Mouse (Mus musculus) bone marrow, adult 2 months (tissue): Measurements from ENCODE around the gene Olfr1426.

ENCODE experiments used
- CTCF ChIP-seq: fragments of 200-500 bp; IDR thresholded peaks from 2 replicates; pipeline ENCODE4 v1.5.1; 2011; ENCODE audit warnings: low read length, control low read depth; ENCODE audit not compliant: control insufficient read depth, insufficient read depth
- POLR2A ChIP-seq: fragments of 200-500 bp; IDR thresholded peaks from 2 replicates; pipeline ENCODE4 v1.6.1; 2011; ENCODE audit warnings: low read depth, mild to moderate bottlenecking, control low read depth, low read length, borderline replicate concordance; ENCODE audit not compliant: control insufficient read depth

DNA sequence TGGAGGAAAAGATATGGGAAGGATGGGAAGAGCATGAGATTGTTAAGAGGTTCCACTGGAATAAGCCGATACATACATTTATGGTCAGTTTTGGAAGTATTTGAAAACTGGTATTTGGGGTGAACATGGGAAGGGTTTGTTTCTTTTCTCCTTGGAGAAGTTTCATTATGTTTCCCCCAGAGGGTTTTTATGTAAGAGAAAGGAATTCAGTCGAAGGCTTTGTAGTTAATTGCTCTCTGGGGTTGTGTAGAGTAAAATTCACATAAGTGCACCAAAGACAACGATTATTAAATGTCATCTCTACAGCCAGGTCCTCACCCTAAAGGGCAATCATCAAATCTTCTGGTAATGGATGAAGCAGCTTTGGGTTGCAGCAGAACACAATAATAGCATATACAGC, 31.3 kb upstream of the Olfr1426 start, which contains the start of gene Olfr76:
- no peak for TF ChIP-seq POLR2A
- no peak for TF ChIP-seq CTCF
